Mouse (Mus musculus) olfactory bulb, adult 2 months (tissue): Measurements from ENCODE around the gene Dapl1.

Experiments used
- CTCF ChIP-seq: fragments of 200-500 bp; IDR thresholded peaks from 2 replicates; pipeline ENCODE4 v1.5.1; 2012; ENCODE audit warnings: low read depth, mild to moderate bottlenecking, low read length, moderate library complexity; ENCODE audit not compliant: insufficient read depth
- POLR2A ChIP-seq: fragments of 200-500 bp; IDR thresholded peaks from 2 replicates; pipeline ENCODE4 v1.6.1; 2012; ENCODE audit warnings: mild to moderate bottlenecking, low read depth, low read length, moderate library complexity; ENCODE audit not compliant: insufficient read depth

DNA sequence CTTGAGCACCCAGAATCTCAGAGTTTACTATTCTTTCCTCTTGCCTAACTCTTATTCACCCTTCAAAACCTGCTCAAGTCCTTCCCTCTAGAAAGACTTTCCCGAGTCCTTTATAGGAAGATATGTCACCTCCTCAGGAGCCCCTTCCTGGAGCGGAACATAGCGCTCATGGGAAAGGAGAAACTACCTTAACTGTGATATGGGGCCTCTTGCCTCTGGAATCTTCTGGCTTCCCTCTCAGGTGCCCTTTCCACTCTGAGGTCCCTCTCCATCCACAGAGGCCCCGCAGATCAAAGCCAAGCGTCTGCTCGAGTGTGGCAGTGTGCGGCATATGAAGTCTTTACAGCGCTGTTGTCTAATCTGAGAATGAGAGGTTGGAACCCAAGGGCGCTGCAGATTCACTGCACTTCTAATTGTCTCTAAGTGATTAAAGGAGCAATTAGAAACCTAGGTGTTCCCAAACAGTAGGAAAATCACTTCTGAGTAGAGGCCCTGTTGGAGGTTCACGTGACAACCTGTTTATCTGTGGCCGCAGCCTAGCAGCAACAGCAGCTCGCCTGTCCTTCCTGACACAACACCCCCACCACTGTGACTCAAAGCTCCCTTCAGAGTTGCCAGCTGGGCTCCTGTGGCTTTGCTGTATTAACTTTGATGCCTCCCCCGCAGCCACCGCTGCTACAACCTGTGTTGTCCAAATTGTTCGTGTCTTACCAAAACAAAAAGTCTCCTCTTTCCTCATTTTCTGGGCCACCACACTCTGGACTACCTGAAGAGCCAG lies 49.7 kb downstream of the Dapl1 start:
- no peak for TF ChIP-seq CTCF
- TF ChIP-seq POLR2A = no peak
